Mouse (Mus musculus) forebrain, embryonic 10.5 days (tissue): ENCODE measurements around the gene Sema6d. TPM values are rescaled to one million over a fixed set of nuclear protein-coding genes. Genes with fewer than 3 reads are reported as not detected.

Experiments
- DNase-seq: peaks from one replicate; pipeline ENCODE4 v3.0.0-alpha.2; 2017; ENCODE audit warnings: low spot score; ENCODE audit errors: extremely low spot score
- H3K27ac ChIP-seq: fragments of 300-500 bp; sonication (generic); 2 replicates; pipeline ENCODE4 v1.5.1; 2016; ENCODE audit warnings: mild to moderate bottlenecking
- H3K27me3 ChIP-seq: fragments of 300-500 bp; sonication (generic); 2 replicates; pipeline ENCODE4 v1.6.1; 2016; ENCODE audit warnings: mild to moderate bottlenecking; ENCODE audit not compliant: poor library complexity, severe bottlenecking
- H3K36me3 ChIP-seq: fragments of 300-500 bp; sonication (generic); replicated peaks from 2 replicates; pipeline ENCODE4 v1.6.1; 2016; ENCODE audit warnings: mild to moderate bottlenecking, moderate library complexity
- H3K4me1 ChIP-seq: fragments of 300-500 bp; sonication (generic); 2 replicates; pipeline ENCODE4 v1.6.1; 2016
- H3K4me3 ChIP-seq: fragments of 300-500 bp; sonication (generic); 2 replicates; pipeline ENCODE4 v1.5.1; 2016; ENCODE audit warnings: mild to moderate bottlenecking, moderate library complexity
- H3K9me3 ChIP-seq: fragments of 300-500 bp; sonication (generic); 2 replicates; pipeline ENCODE4 v1.6.1; 2016; ENCODE audit warnings: mild to moderate bottlenecking, moderate library complexity
- WGBS: fragments of 180-500 bp; shearing (Covaris S2); methylation state at CpG from one replicate; pipeline ENCODE4 v1.1.7; 2016; 5-methylcytosine and 5-hydroxymethylcytosine counted together
- polyA plus RNA-seq: library from polyadenylated mRNA; unstranded; fragments of >200 nt; fragmentation: Nextera tagmentation; extraction: Ambion mirVana; gene quantifications from 2 replicates; pipeline ENCODE4 v1.2.1, GENCODE M21; 2016

Sema6d gene
- polyA plus RNA-seq, 1 experiment from 2014 or later: 4.8 TPM

DNA sequence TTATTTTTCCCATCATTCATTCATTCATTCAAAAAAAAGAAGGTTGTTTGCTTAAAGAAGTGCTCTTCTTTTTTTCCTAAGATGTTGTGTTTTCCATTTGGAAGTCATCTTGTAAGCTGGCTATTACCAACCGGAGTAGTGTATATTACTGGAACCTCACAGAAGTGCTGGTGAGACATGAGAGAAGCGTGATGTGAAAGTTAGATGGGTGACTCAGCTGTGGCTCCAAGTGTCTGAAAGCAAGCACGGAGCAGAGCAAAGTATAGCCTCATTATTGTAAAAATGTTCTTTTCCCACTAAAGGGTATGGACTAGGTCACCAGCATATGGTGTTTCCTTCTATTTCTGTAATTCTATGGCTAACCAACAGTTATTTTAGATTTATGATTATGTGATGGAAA lies 340.9 kb downstream of the Sema6d start:
- Histone ChIP-seq H3K4me3 (no peak overlapping the region), H3K27me3 (no peaks in the 10 kb centered on the region), H3K4me1 (peaks cover 4% of the 10 kb centered on the region; the same call in 1 of the 2 replicates), H3K27ac (no peak overlapping the region), H3K9me3 (no peaks in the 10 kb centered on the region), H3K36me3 (no peaks in the 10 kb centered on the region)
- DNase-seq: no peak
- WGBS: 92% methylated on average over 3 of the region's 3 CpGs

DNA sequence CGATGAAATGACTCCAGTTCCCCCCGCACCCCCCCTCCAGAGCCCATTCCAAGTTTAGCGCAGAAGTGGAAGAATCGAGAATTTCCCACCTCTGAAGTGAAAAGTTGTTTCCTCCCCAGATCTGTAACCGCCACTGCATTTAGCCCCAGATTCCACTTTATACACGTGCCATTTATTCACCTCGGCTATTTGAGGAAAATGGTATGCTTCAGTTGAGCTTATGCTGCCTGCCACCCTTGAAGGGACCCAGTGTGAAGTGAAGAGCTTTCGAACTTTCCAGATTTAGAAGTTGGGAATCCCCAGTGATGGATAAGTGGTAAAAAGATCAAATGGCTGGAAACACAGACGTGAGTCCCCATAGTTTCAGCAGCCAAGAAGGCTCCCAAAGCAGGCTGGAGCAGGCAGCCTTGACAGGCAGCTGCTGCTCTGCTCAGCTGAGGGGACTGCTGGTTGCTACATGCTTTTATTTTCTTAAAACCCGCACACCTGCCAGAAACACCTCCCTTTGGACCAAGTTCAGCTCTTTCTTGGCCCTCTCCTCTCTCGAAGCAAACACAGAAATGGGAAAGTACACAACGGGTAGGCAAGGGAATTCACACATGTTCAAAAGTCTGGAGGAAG lies 345.7 kb downstream of the Sema6d start:
- Histone ChIP-seq H3K4me3 (no peak overlapping the region), H3K27me3 (no peaks in the 10 kb centered on the region; the same call in 1 of the 2 replicates), H3K27ac (no peak overlapping the region), H3K4me1 (peaks cover 4% of the 10 kb centered on the region; the same call in 1 of the 2 replicates), H3K36me3 (no peaks in the 10 kb centered on the region), H3K9me3 (no peaks in the 10 kb centered on the region)
- WGBS: 89% methylated on average over 12 of the region's 12 CpGs
- no peak for DNase-seq

GRCm38 (mm10) chr2:124436704-124437103 lies 346.9 kb downstream of the Sema6d start:
- Histone ChIP-seq H3K27ac (no peak overlapping the region), H3K9me3 (no peaks in the 10 kb centered on the region), H3K4me3 (no peak overlapping the region), H3K27me3 (no peaks in the 10 kb centered on the region; the same call in 1 of the 2 replicates), H3K4me1 (peaks cover 13% of the 10 kb centered on the region), H3K36me3 (no peaks in the 10 kb centered on the region)
- no peak for DNase-seq
- 79% methylated on average over 8 of the region's 8 CpGs for WGBS

DNA sequence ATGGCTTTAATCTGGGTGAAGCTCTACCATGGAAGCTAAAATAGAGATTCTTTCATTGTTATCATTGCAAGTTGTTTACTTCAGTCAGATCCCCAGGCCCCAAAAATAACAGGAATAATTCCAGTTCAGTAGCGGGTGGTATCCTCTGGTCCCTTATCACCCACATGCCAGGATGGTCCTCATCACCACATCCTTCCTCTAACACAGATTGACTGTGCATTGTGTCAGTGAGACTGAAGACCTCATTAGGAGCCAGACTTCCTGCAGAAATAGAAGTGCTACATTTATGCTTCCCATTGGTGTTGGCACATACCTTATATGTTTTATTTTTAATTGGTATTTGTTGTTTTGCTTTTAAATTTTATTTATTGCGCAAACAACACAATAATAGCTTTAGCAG lies 354.4 kb downstream of the Sema6d start:
- H3K4me1 ChIP-seq: peaks cover 25% of the 10 kb centered on the region
- H3K9me3 ChIP-seq: no peaks in the 10 kb centered on the region
- no peak for DNase-seq
- no peak overlapping the region for H3K27ac ChIP-seq
- no peaks in the 10 kb centered on the region for H3K27me3 ChIP-seq
- WGBS: 91% methylated on average over 2 of the region's 2 CpGs
- no peak overlapping the region for H3K4me3 ChIP-seq
- no peaks in the 10 kb centered on the region for H3K36me3 ChIP-seq

DNA sequence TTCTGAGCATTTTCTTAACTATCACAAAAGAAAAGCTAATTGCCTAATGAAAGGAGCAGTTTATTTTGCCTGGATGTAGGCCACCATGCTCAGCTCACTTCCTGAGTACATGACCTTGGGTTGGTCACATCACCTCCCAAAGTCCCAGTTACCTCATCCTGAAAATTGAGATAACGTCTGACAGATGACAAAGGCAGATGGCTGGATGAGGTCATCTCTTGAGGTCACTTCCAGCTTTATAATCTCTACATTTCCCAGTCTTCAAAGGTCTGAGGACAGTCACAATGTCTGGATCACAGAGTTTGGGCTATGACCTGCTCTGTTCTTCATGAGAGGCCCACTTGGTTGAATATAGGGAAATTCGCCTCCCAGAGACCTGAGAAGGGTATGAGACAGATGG lies 366.1 kb downstream of the Sema6d start:
- Histone ChIP-seq H3K27ac (no peak overlapping the region), H3K4me1 (no peaks in the 10 kb centered on the region), H3K4me3 (no peak overlapping the region), H3K27me3 (no peaks in the 10 kb centered on the region), H3K36me3 (no peaks in the 10 kb centered on the region), H3K9me3 (no peaks in the 10 kb centered on the region)
- WGBS: 72% methylated on average over 2 of the region's 2 CpGs
- DNase-seq: no peak

DNA sequence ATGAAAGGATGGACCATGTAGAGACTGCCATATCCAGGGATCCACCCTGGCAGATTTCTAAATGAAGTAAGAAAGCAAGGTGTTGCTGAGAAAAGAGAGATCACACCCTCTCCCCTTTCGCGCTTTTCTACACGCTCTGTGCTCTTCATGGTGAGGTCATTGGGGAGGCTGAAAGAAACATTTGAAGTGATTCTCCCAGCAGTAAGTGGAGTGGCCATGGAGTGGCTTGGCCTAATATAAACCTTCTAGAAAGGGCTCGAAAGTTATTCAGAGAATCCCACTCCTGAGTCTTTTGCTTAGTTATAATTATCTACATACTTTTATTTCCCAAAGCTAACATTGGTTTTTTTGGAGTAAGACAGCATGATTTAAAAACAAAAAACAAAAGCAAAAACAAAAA lies 367.2 kb downstream of the Sema6d start:
- Histone ChIP-seq H3K9me3 (no peaks in the 10 kb centered on the region), H3K27ac (no peak overlapping the region), H3K27me3 (no peaks in the 10 kb centered on the region), H3K36me3 (no peaks in the 10 kb centered on the region), H3K4me1 (no peaks in the 10 kb centered on the region; the same call in 1 of the 2 replicates), H3K4me3 (no peak overlapping the region)
- no peak for DNase-seq
- 91% methylated on average over 4 of the region's 4 CpGs for WGBS

GRCm38 (mm10) chr2:124458028-124458427 lies 368.3 kb downstream of the Sema6d start:
- Histone ChIP-seq H3K36me3 (no peaks in the 10 kb centered on the region), H3K4me3 (no peak overlapping the region), H3K27me3 (no peaks in the 10 kb centered on the region), H3K4me1 (no peaks in the 10 kb centered on the region; the same call in 1 of the 2 replicates), H3K27ac (no peak overlapping the region), H3K9me3 (no peaks in the 10 kb centered on the region)
- 88% methylated on average over 2 of the region's 2 CpGs for WGBS
- DNase-seq: no peak

GRCm38 (mm10) chr2:124460956-124461355 lies 371.2 kb downstream of the Sema6d start:
- no peaks in the 10 kb centered on the region for H3K9me3 ChIP-seq
- H3K4me1 ChIP-seq: peaks cover 12% of the 10 kb centered on the region
- peaks cover 13% of the 10 kb centered on the region for H3K27me3 ChIP-seq
- no peak overlapping the region for H3K27ac ChIP-seq
- H3K36me3 ChIP-seq: no peaks in the 10 kb centered on the region
- 73% methylated on average over 2 of the region's 2 CpGs for WGBS
- DNase-seq: no peak
- H3K4me3 ChIP-seq: no peak overlapping the region

DNA sequence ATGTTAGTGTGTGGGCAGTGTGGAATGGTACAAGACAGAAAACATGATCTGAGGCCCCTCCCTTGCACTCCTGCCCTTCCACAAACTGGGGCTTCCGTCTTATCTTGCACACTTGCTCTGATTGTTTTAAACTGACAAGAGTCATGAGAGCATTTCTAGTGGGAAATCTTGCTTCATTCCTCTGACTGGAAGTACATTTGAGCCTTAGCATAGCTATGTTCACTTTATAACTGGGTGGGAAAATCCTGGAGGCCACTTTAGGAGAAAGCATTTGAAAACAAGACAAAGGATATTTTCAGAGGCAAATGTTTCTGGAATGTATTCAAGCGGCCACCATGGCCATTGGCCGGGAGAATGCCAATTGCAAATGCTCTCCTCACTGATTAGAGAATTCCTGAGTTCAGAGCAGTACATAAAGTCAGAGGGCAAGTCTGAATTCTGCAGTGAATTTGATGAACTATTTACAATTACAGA lies 371.6 kb downstream of the Sema6d start:
- H3K4me1 ChIP-seq: peaks cover 12% of the 10 kb centered on the region
- H3K9me3 ChIP-seq: no peaks in the 10 kb centered on the region
- no peaks in the 10 kb centered on the region for H3K36me3 ChIP-seq
- no peak overlapping the region for H3K27ac ChIP-seq
- H3K4me3 ChIP-seq: no peak overlapping the region
- 76% methylated on average over 3 of the region's 3 CpGs for WGBS
- no peak for DNase-seq
- peaks cover 17% of the 10 kb centered on the region for H3K27me3 ChIP-seq

DNA sequence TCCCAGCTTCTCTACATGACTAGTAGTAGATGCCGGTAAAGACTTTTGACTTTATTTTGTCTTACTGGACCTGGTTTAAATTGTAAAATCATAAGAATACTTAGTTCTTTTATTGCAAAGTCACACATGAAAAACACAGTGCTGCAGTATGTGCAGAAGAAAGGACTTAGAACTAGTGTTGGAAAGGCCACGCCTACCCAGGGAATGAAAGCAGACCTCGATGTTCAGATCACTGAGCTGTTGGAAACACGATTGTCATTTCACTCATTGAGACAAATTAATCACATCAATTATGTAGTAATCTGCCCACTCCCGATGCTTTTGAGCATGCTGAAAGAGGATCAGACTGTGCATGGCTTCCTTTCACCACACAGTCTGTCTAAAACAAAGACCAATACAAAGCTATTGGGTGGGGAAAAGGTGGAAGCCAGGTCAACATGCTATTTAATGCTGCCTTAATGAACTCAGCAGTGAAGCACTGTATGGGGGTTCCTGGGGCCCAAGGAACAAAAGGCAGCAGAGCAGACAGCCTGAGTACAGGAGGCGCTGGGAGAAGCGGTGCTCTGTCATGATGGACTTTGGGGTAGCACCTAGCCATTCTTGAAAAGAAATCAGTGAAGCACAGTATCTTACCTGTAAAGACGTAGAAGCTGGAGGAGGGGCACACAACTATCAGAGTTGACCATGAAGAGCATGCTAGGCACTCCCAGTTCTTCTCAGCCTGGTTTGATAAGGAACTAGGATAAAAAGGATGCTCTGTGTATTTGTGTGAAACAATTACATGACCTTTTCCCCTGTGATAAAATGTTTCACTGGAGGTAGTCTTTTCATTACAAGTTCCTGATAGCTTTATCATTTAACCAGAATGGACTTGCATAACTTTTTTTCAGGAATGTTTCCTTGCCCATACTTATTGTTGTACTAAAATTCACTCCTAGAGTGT lies 375.5 kb downstream of the Sema6d start:
- H3K4me1 ChIP-seq: peaks cover 15% of the 10 kb centered on the region
- H3K27ac ChIP-seq: no peak overlapping the region
- H3K4me3 ChIP-seq: no peak overlapping the region
- DNase-seq: no peak
- H3K27me3 ChIP-seq: peaks cover 44% of the 10 kb centered on the region
- H3K36me3 ChIP-seq: no peaks in the 10 kb centered on the region
- no peaks in the 10 kb centered on the region for H3K9me3 ChIP-seq
- 48% methylated on average over 8 of the region's 8 CpGs for WGBS

DNA sequence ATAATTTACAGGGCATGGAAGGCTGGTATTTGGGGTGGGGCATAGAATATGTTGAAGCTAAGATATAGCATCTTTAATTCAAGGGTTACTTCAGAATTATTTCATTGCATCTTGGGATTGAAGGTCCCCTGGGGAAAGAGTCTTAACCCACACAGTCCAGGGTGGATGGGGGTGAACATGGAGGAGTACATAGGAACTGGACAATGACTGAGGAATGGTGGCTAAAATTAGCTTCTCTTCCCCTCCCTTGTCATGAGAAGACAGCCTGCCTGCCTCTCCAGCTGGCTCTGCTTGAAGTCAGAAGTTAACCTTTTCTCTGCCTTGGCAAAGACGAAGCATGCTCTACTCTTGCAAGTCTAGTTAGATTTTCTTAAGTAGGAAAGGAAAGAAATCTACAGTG lies 377.7 kb downstream of the Sema6d start:
- H3K9me3 ChIP-seq: no peaks in the 10 kb centered on the region
- no peaks in the 10 kb centered on the region for H3K36me3 ChIP-seq
- H3K4me1 ChIP-seq: peaks cover 24% of the 10 kb centered on the region
- no peak overlapping the region for H3K27ac ChIP-seq
- DNase-seq: no peak
- H3K4me3 ChIP-seq: no peak overlapping the region
- WGBS: 86% methylated on average over 1 of the region's 1 CpGs
- H3K27me3 ChIP-seq: peaks cover 44% of the 10 kb centered on the region

DNA sequence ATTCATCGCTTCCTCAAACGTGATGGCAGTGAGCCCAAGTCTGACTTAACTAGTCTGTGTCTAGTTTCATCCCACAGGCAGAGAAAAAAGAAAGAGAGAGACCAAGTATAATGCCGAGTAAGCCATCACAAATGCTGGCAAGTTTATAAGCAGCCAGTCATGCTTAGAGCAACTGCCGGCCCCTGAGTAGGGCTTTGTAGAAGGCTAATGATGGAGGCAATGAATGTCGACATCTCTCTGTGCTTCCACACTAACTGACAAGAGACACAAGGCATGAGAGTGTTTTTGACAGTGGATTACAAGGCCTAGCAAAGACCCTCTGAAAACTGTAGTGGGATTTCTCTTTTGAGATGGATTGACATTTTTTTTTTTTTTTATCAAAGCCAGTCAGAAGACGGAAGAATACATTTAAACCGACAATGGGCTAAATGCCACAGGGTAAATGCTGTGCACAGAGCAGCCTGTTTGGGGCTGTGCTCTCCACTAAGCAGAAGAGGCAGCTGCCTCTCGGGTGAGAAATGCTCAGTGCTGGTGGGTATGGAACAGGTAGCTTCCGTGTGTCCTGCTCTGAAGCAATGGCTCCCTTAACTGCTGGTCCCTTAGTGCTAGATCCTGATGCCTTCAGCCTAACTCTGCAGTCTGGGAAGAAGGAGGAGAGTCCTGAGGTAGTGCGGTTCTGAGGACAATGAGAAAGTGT lies 380.7 kb downstream of the Sema6d start:
- DNase-seq: no peak
- 71% methylated on average over 10 of the region's 10 CpGs for WGBS
- no peak overlapping the region for H3K27ac ChIP-seq

More for the DNA sequence above, 380.7 kb downstream of the Sema6d start:
- Histone ChIP-seq H3K4me1 (peaks cover 17% of the 10 kb centered on the region), H3K9me3 (no peaks in the 10 kb centered on the region), H3K27me3 (peaks cover 34% of the 10 kb centered on the region), H3K4me3 (no peak overlapping the region), H3K36me3 (no peaks in the 10 kb centered on the region)
